Mouse (Mus musculus): ENCODE measurements around the gene Sult1c1. TPM values are rescaled to one million over a fixed set of nuclear protein-coding genes. Genes with fewer than 3 reads are reported as not detected.
"Not testable (repeated sequence)": the region's sequence is repeated elsewhere in the genome, so short reads cannot be mapped to it uniquely, and the experiment has no call there.

Sult1c1 gene
- not detected in 2 replicates for polyA plus RNA-seq (2015; fragmentation: Nextera tagmentation; extraction: Ambion mirVana)

DNA sequence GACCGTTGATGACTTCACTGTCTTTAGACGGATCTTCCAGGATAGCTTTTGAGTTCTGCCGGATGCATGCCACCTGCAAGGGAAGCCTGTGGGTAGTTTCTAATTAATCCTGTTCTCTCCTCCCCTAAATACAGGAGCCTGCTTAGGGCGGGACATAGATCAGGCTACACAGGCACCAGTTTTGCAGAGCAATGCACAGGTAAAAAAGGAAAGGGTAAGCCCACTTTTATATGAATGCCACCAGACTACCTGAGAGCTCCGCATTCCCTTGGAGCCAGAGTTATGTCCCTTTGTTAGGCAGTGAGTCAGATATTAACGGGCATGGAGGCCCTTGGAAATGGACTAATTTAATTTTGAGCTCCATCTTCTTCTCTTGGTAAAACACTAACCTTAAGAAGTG is at the start of gene Sult1c1:
Sult1c1 (minus strand) TSS at position 101 of the 400 bp plus-strand sequence.
- H3K9me3 ChIP-seq (replicated peaks; ENCODE audit: control insufficient read depth, low read length, poor library complexity, severe bottlenecking), result no peaks in the 10 kb centered on the region
- no peak for ATAC-seq
- no peak within 1 kb of the TSS for H3K9ac ChIP-seq (ENCODE audit: low read depth, low read length)
- H3K27me3 ChIP-seq (ENCODE audit: control insufficient read depth, insufficient read depth, low read depth, low read length), result no peaks in the 10 kb centered on the region
- no peaks in the 10 kb centered on the region for H3K4me1 ChIP-seq (ENCODE audit: control insufficient read depth, insufficient read depth, low read length)
- no peak within 1 kb of the TSS for H3K27ac ChIP-seq (ENCODE audit: low read length)
- no peak within 1 kb of the TSS for H3K4me3 ChIP-seq (ENCODE audit: low read depth, low read length)
- no peak within 1 kb of the TSS for H3K4me2 ChIP-seq (ENCODE audit: low read length)
- no peaks in the 10 kb centered on the region for H3K36me3 ChIP-seq (ENCODE audit: control insufficient read depth, insufficient read depth, low read length)
- 89% methylated on average over 6 of the region's 6 CpGs for WGBS

- no peaks in the 10 kb centered on the region for H3K9me3 ChIP-seq (replicated peaks; ENCODE audit: control insufficient read depth, low read length, poor library complexity, severe bottlenecking)
- WGBS, result 0% methylated on average over 1 of the region's 1 CpGs
- no peak overlapping the region for H3K9ac ChIP-seq (ENCODE audit: low read depth, low read length)
- no peaks in the 10 kb centered on the region for H3K27me3 ChIP-seq (ENCODE audit: control insufficient read depth, insufficient read depth, low read depth, low read length)
- no peak for ATAC-seq
- H3K36me3 ChIP-seq (ENCODE audit: control insufficient read depth, insufficient read depth, low read length), result no peaks in the 10 kb centered on the region
- H3K4me1 ChIP-seq (ENCODE audit: control insufficient read depth, insufficient read depth, low read length), result no peaks in the 10 kb centered on the region
- no peak overlapping the region for H3K4me3 ChIP-seq (ENCODE audit: low read depth, low read length)
- no peak overlapping the region for H3K4me2 ChIP-seq (ENCODE audit: low read length)
- no peak overlapping the region for H3K27ac ChIP-seq (ENCODE audit: low read length)
Observed at GRCm38 (mm10) chr17:54014204-54014603, 23.7 kb upstream of the Sult1c1 start.

GRCm38 (mm10) chr17:54011196-54011595 is 20.7 kb upstream of the Sult1c1 start:
- H3K9me3 ChIP-seq (replicated peaks; ENCODE audit: control insufficient read depth, low read length, poor library complexity, severe bottlenecking), result no peaks in the 10 kb centered on the region
- H3K27ac ChIP-seq (ENCODE audit: low read length), result no peak overlapping the region
- H3K4me2 ChIP-seq (ENCODE audit: low read length), result no peak overlapping the region
- no peak for ATAC-seq
- no peaks in the 10 kb centered on the region for H3K36me3 ChIP-seq (ENCODE audit: control insufficient read depth, insufficient read depth, low read length)
- no peaks in the 10 kb centered on the region for H3K27me3 ChIP-seq (ENCODE audit: control insufficient read depth, insufficient read depth, low read depth, low read length)
- no peaks in the 10 kb centered on the region for H3K4me1 ChIP-seq (ENCODE audit: control insufficient read depth, insufficient read depth, low read length)
- H3K4me3 ChIP-seq (ENCODE audit: low read depth, low read length), result no peak overlapping the region
- H3K9ac ChIP-seq (ENCODE audit: low read depth, low read length), result no peak overlapping the region

DNA sequence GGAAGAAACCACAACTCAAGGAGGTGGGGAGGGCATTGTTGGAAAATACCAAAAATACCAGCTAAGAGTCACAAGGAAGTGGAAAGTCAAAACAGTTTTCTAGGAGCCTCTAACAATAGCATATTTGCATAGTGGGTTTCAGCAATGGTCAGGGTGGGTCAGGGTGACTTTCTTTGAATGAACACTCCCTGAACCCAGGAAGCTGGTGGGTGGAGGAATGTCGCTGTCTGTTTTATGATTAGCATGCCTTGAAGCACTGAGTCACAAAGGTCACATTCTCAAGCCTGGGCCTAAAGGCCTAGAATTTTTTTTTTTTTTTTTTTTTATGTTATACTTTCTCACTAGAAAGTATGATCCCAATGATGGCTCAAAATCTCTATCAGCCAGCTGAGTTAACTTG is 20.1 kb upstream of the Sult1c1 start:
- ATAC-seq; H3K27ac ChIP-seq (ENCODE audit: low read length): not testable (repeated sequence)

DNA sequence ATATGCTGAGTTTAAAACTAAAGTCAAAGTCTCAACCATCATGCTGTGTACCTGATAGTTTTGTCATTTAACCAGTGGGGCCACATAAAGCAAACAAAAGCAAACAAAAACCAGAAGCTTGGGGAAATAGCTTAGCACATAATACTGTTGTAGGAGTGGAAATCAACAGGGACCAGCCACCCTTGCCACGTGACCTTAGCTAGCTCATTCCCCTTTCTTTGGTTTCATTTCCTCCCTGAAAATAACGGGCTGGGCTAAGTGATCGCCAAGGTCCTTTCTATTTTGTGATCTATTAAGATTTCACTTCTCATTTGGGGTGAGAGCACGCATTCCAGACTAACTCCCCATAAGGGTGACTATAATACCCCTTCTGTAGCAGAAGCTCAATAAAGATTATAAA is 13.0 kb upstream of the Sult1c1 start:
- ATAC-seq, result no peak
- Histone ChIP-seq H3K36me3 (ENCODE audit: control insufficient read depth, insufficient read depth, low read length) (no peaks in the 10 kb centered on the region), H3K9ac (ENCODE audit: low read depth, low read length) (no peak overlapping the region), H3K9me3 (replicated peaks; ENCODE audit: control insufficient read depth, low read length, poor library complexity, severe bottlenecking) (no peaks in the 10 kb centered on the region), H3K4me3 (ENCODE audit: low read depth, low read length) (no peak overlapping the region), H3K27ac (ENCODE audit: low read length) (no peak overlapping the region), H3K4me1 (ENCODE audit: control insufficient read depth, insufficient read depth, low read length) (no peaks in the 10 kb centered on the region), H3K4me2 (ENCODE audit: low read length) (no peak overlapping the region), H3K27me3 (ENCODE audit: control insufficient read depth, insufficient read depth, low read depth, low read length) (no peaks in the 10 kb centered on the region)
- WGBS, result 84% methylated on average over 4 of the region's 4 CpGs

More for the DNA sequence above, 20.1 kb upstream of the Sult1c1 start:
- not testable (repeated sequence) for H3K4me2 ChIP-seq (ENCODE audit: low read length); H3K4me3 ChIP-seq (ENCODE audit: low read depth, low read length); H3K9me3 ChIP-seq (replicated peaks; ENCODE audit: control insufficient read depth, low read length, poor library complexity, severe bottlenecking); H3K9ac ChIP-seq (ENCODE audit: low read depth, low read length); H3K4me1 ChIP-seq (ENCODE audit: control insufficient read depth, insufficient read depth, low read length); H3K27me3 ChIP-seq (ENCODE audit: control insufficient read depth, insufficient read depth, low read depth, low read length); H3K36me3 ChIP-seq (ENCODE audit: control insufficient read depth, insufficient read depth, low read length)
- 81% methylated on average over 1 of the region's 1 CpGs for WGBS

- no peak for ATAC-seq
- 82% methylated on average over 4 of the region's 4 CpGs for WGBS
- no peak overlapping the region for H3K9ac ChIP-seq (ENCODE audit: low read depth, low read length)
- H3K27me3 ChIP-seq (ENCODE audit: control insufficient read depth, insufficient read depth, low read depth, low read length), result no peaks in the 10 kb centered on the region
- H3K9me3 ChIP-seq (replicated peaks; ENCODE audit: control insufficient read depth, low read length, poor library complexity, severe bottlenecking), result no peaks in the 10 kb centered on the region
- H3K4me1 ChIP-seq (ENCODE audit: control insufficient read depth, insufficient read depth, low read length), result no peaks in the 10 kb centered on the region
- H3K27ac ChIP-seq (ENCODE audit: low read length), result no peak overlapping the region
- no peak overlapping the region for H3K4me2 ChIP-seq (ENCODE audit: low read length)
- H3K4me3 ChIP-seq (ENCODE audit: low read depth, low read length), result no peak overlapping the region
- no peaks in the 10 kb centered on the region for H3K36me3 ChIP-seq (ENCODE audit: control insufficient read depth, insufficient read depth, low read length)
Observed at GRCm38 (mm10) chr17:53973606-53974005, 16.9 kb downstream of the Sult1c1 start.

GRCm38 (mm10) chr17:53941569-53942162 is 48.8 kb downstream of the Sult1c1 start:
- no peaks in the 10 kb centered on the region for H3K4me1 ChIP-seq (ENCODE audit: control insufficient read depth, insufficient read depth, low read length)
- H3K27ac ChIP-seq (ENCODE audit: low read length), result no peak overlapping the region
- H3K36me3 ChIP-seq (ENCODE audit: control insufficient read depth, insufficient read depth, low read length), result no peaks in the 10 kb centered on the region
- 93% methylated on average over 19 of the region's 19 CpGs for WGBS
- no peak for ATAC-seq
- H3K9me3 ChIP-seq (replicated peaks; ENCODE audit: control insufficient read depth, low read length, poor library complexity, severe bottlenecking), result no peaks in the 10 kb centered on the region
- H3K9ac ChIP-seq (ENCODE audit: low read depth, low read length), result no peak overlapping the region
- no peak overlapping the region for H3K4me3 ChIP-seq (ENCODE audit: low read depth, low read length)
- H3K4me2 ChIP-seq (ENCODE audit: low read length), result no peak overlapping the region
- no peaks in the 10 kb centered on the region for H3K27me3 ChIP-seq (ENCODE audit: control insufficient read depth, insufficient read depth, low read depth, low read length)

GRCm38 (mm10) chr17:53940726-53941125 is 49.7 kb downstream of the Sult1c1 start:
- Histone ChIP-seq H3K4me3 (ENCODE audit: low read depth, low read length) (no peak overlapping the region), H3K4me1 (ENCODE audit: control insufficient read depth, insufficient read depth, low read length) (no peaks in the 10 kb centered on the region), H3K27ac (ENCODE audit: low read length) (no peak overlapping the region), H3K9ac (ENCODE audit: low read depth, low read length) (no peak overlapping the region), H3K27me3 (ENCODE audit: control insufficient read depth, insufficient read depth, low read depth, low read length) (no peaks in the 10 kb centered on the region), H3K4me2 (ENCODE audit: low read length) (no peak overlapping the region), H3K9me3 (replicated peaks; ENCODE audit: control insufficient read depth, low read length, poor library complexity, severe bottlenecking) (no peaks in the 10 kb centered on the region), H3K36me3 (ENCODE audit: control insufficient read depth, insufficient read depth, low read length) (no peaks in the 10 kb centered on the region)
- WGBS, result 90% methylated on average over 8 of the region's 8 CpGs
- no peak for ATAC-seq
